Mouse (Mus musculus) liver, adult 2 months (tissue): ENCODE results near the gene Prm1. TPM values are rescaled to one million over a fixed set of nuclear protein-coding genes. Genes with fewer than 3 reads are reported as not detected.

ENCODE experiments used
- DNase-seq: peaks from one replicate; pipeline ENCODE4 v3.0.0-alpha.2; 2011; ENCODE audit warnings: low read depth, low spot score; ENCODE audit errors: extremely low read depth
- H3K27ac ChIP-seq: fragments of 200-500 bp; replicated peaks from 2 replicates; pipeline ENCODE4 v1.5.1; 2012; ENCODE audit warnings: low read depth, mild to moderate bottlenecking, control low read depth, inconsistent platforms, low read length; ENCODE audit not compliant: insufficient read depth
- H3K27me3 ChIP-seq: fragments of 200-500 bp; 2 replicates; pipeline ENCODE4 v1.6.1; 2012; ENCODE audit warnings: mild to moderate bottlenecking, moderate library complexity, low read length, inconsistent platforms; ENCODE audit not compliant: control insufficient read depth, insufficient read depth
- H3K36me3 ChIP-seq: fragments of 200-500 bp; 2 replicates; pipeline ENCODE4 v1.6.1; 2012; ENCODE audit warnings: low read length, inconsistent platforms; ENCODE audit not compliant: control insufficient read depth, insufficient read depth
- H3K4me1 ChIP-seq: fragments of 200-500 bp; 2 replicates; pipeline ENCODE4 v1.6.1; 2011; ENCODE audit warnings: low read length; ENCODE audit not compliant: control insufficient read depth, insufficient read depth
- H3K4me3 ChIP-seq: fragments of 200-500 bp; 2 replicates; pipeline ENCODE4 v1.5.1; 2011; ENCODE audit warnings: low read depth, mild to moderate bottlenecking, control low read depth, low read length, moderate library complexity; ENCODE audit not compliant: insufficient read depth
- H3K79me2 ChIP-seq: fragments of 200-500 bp; 2 replicates; pipeline ENCODE4 v1.6.1; 2012; ENCODE audit warnings: inconsistent platforms, mild to moderate bottlenecking, low read length, moderate library complexity; ENCODE audit not compliant: control insufficient read depth, insufficient read depth
- H3K9ac ChIP-seq: fragments of 200-500 bp; 2 replicates; pipeline ENCODE4 v1.6.1; 2012; ENCODE audit warnings: low read depth, mild to moderate bottlenecking, control low read depth, inconsistent platforms, low read length
- CTCF ChIP-seq: fragments of 200-500 bp; IDR thresholded peaks from 2 replicates; pipeline ENCODE4 v1.5.1; 2011; ENCODE audit warnings: low read depth, low read length, control low read depth
- POLR2A ChIP-seq: fragments of 200-500 bp; IDR thresholded peaks from 2 replicates; pipeline ENCODE4 v1.6.1; 2011; ENCODE audit warnings: low read length, control low read depth; ENCODE audit not compliant: insufficient read depth; ENCODE audit errors: extremely low read depth
- WGBS: fragments of 180-500 bp; shearing (Covaris S2); methylation state at CpG from one replicate; pipeline ENCODE4 v1.1.7; 2018; 5-methylcytosine and 5-hydroxymethylcytosine counted together
- polyA plus RNA-seq: library from polyadenylated mRNA; depleted of rRNA; stranded (reverse); fragments of >200 nt; gene quantifications from 2 replicates; pipeline ENCODE4 v1.2.3, GENCODE M21; 2012
- total RNA-seq: library from RNA; depleted of rRNA; stranded (reverse); fragments of >200 nt; gene quantifications from 2 replicates; pipeline ENCODE4 v1.2.3, GENCODE M21; 2014

Gene Prm1
- total and polyA plus RNA-seq, 2 experiments: not detected

DNA sequence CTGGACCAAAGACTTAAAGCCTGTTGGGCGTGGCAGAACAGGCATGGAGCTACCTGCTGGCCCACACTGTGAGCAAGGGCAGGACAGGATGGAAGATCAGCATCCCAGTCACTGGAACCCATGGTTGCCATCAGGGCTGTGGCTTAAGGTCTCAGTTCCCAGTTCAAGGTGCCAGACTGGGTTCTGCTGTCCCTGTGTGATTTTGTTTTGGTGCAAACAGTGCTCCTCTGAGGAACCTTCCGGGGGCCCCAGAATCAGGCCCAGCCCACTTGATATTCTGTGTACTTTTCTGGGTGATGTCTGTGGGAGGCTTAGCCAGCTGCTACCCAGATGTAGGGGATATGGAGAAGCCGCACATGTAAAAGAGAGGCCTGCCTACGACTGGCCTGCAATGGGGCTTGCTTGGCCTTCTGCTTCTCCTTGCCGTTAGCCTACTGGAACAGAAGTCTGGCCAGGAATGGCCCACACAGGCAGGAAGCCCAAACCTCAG, 25.0 kb downstream of the Prm1 start:
- H3K27me3 ChIP-seq: 0 out of 2 replicates have a peak, but pooled peaks cover 5% of the 10 kb centered on the region
- H3K9ac ChIP-seq: no peak overlapping the region
- 88% methylated on average over 5 of the region's 5 CpGs for WGBS
- DNase-seq: no peak
- no peak overlapping the region for H3K4me3 ChIP-seq
- TF ChIP-seq POLR2A (no peak), CTCF (no peak)
- H3K4me1 ChIP-seq: no peaks in the 10 kb centered on the region
- no peaks in the 10 kb centered on the region for H3K79me2 ChIP-seq
- no peak overlapping the region for H3K27ac ChIP-seq
- no peaks in the 10 kb centered on the region for H3K36me3 ChIP-seq

DNA sequence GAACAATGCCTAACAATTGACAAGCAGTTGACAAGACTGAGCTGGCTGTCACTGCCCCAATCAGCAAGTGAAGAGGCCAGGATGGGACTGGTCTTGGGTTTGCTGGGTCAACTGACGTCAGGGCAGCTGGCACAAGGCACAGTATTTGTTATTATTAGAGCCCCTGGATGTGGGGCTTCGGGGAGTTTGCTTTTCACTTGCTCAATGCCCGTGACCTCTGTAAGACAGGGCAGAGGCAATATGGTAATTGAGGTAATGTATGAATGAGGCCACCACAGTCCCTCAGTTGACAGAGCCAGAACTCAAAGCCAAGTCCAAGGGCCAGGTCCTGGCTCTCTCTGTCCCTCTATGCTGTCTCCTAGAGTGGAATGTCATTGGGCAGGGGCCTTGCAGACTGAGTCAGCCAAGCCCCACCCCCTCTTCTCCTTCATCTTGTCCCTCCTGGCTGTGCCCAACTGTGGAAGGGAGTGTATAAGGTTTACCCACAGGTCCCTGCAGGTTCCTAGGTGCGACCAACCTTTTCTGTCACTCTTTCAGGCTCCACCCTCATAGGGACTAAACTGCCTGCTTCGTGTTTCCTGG, 28.0 kb downstream of the Prm1 start:
- TF ChIP-seq CTCF (no peak), POLR2A (no peak)
- DNase-seq: peak; percentile 9
- 41% methylated on average over 5 of the region's 5 CpGs for WGBS
- Histone ChIP-seq H3K4me1 (no peaks in the 10 kb centered on the region), H3K36me3 (no peaks in the 10 kb centered on the region), H3K4me3 (no peak overlapping the region), H3K27me3 (no peaks in the 10 kb centered on the region), H3K27ac (no peak overlapping the region), H3K9ac (no peak overlapping the region), H3K79me2 (no peaks in the 10 kb centered on the region)

DNA sequence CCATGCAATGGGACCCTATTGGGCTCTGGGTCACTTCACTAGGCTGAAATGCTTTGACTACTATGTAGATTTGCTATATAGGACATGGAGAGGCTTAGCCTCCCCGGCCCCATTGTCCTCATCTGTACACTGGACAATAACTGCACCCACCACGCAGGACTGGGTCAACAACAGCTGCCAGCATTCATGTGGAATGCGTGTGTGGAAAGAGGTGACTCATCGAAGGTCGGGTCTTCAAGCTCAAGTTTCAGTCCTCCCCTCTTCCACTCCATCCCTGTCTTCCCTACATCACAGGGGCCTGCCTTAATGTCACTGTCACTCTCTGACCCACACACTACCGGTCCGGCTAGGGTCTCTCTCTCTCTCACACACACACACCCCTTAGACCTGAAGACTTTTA, 29.3 kb downstream of the Prm1 start:
- no peak for TF ChIP-seq POLR2A
- no peak for TF ChIP-seq CTCF
- no peak for DNase-seq
- 70% methylated on average over 7 of the region's 7 CpGs for WGBS
- no peaks in the 10 kb centered on the region for H3K79me2 ChIP-seq
- no peaks in the 10 kb centered on the region for H3K4me1 ChIP-seq
- H3K27me3 ChIP-seq: no peaks in the 10 kb centered on the region
- H3K4me3 ChIP-seq: no peak overlapping the region
- H3K27ac ChIP-seq: no peak overlapping the region
- no peak overlapping the region for H3K9ac ChIP-seq
- no peaks in the 10 kb centered on the region for H3K36me3 ChIP-seq

DNA sequence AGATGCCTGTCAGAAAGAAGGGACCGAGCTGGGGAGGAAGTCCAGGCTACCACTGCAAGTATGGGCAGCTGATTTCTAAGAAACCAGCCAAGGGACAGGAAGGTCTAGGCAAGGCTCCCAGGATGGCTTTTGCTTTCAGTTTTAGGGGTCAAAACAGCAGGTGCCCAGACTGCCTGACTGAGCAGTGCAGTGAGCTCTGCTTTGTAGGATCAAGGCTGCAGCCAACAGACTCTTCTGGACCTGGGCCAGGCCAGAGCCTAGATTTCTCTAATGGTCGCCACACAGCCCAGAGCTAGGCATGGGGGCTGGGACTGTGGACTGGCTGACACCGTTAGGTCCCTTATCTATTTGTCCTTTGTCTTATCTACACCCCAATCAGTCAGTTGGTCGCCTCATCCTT, 30.9 kb downstream of the Prm1 start:
- WGBS: 55% methylated on average over 4 of the region's 4 CpGs
- Histone ChIP-seq H3K27ac (no peak overlapping the region), H3K4me1 (no peaks in the 10 kb centered on the region), H3K79me2 (no peaks in the 10 kb centered on the region), H3K36me3 (no peaks in the 10 kb centered on the region), H3K4me3 (no peak overlapping the region), H3K27me3 (no peaks in the 10 kb centered on the region), H3K9ac (no peak overlapping the region)
- no peak for TF ChIP-seq CTCF
- no peak for TF ChIP-seq POLR2A
- no peak for DNase-seq

- no peak for DNase-seq
- TF ChIP-seq POLR2A (no peak), CTCF (no peak)
- 96% methylated on average over 8 of the region's 8 CpGs for WGBS
- Histone ChIP-seq H3K27me3 (no peaks in the 10 kb centered on the region), H3K9ac (no peak overlapping the region), H3K4me3 (no peak overlapping the region), H3K27ac (no peak overlapping the region), H3K4me1 (no peaks in the 10 kb centered on the region), H3K36me3 (no peaks in the 10 kb centered on the region), H3K79me2 (no peaks in the 10 kb centered on the region)
Observed at GRCm38 (mm10) chr16:10773543-10773942, 32.1 kb downstream of the Prm1 start.

GRCm38 (mm10) chr16:10771769-10772510, 33.7 kb downstream of the Prm1 start:
- DNase-seq: no peak
- no peak for TF ChIP-seq POLR2A
- Histone ChIP-seq H3K4me1 (no peaks in the 10 kb centered on the region), H3K27me3 (no peaks in the 10 kb centered on the region), H3K9ac (no peak overlapping the region), H3K27ac (no peak overlapping the region), H3K79me2 (no peaks in the 10 kb centered on the region), H3K4me3 (no peak overlapping the region), H3K36me3 (no peaks in the 10 kb centered on the region)
- WGBS: 92% methylated on average over 19 of the region's 19 CpGs
